25 mouse cellular contexts compared by ENCODE assay signal in the genomic region with DNA sequence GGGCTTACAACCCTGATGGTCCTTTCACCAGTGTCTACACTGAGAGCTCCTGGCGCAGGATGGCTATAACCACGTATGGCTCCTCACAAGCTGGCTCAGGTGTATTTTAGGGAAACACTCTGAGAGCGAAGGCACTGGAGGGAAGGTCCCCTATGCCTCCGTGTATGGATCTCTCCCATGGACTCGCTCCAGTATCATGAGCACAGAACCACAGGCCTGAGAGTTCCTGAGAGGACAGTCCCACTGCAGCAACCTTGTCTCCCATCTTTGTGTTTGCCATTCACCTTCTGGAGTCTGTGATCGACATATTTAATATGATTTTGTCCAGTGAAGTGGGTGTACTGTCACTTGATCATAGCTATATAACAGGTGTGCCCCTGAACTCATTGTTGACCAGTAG. TPM values are rescaled to one million over a fixed set of nuclear protein-coding genes. Genes with fewer than 3 reads are reported as not detected.
DNase-seq lines count a peak whose midpoint lies in the region; TF ChIP-seq lines count a peak whose summit lies in the region.
"Had no signal": no experiment of that assay in that cellular context is flagged by ENCODE, and none has a peak within 500 bp of the region (broad histone marks: within the 10 kb centered on the region; RNA-seq: fewer than 3 reads in every experiment).

No protein-coding gene starts in this region.

- H3K4me2 ChIP-seq in myocyte (ENCODE audit: low read depth): peak overlapping the region; percentile 1
- H3K4me2 ChIP-seq: embryonic facial prominence, embryonic 15.5 days; forebrain, embryonic 13.5 days; heart, embryonic 12.5 days; limb, embryonic 12.5 days; liver, embryonic 15.5 days; lung, embryonic 14.5 days had no signal

- intact Hi-C loops in heart, adult 2 months (cut with DNase I): no loop called here
- intact Hi-C loops in heart, postnatal 14 days (cut with DNase I): loop anchor here (2.0 to 5.0 kb wide), 2 partner anchors 13 to 77 kb away; no protein-coding TSS in a partner anchor
- intact Hi-C loops in left cerebral cortex, adult 2 months (cut with DNase I): loop anchor here (5.0 kb wide), 1 partner anchor 77 kb away; no protein-coding TSS in a partner anchor
- intact Hi-C loops in left cerebral cortex, postnatal 36 days (cut with DNase I): no loop called here

- peak overlapping the region; percentile 74 for H3K27ac ChIP-seq in heart, adult 2 months
- H3K27ac ChIP-seq in left cerebral cortex, adult 2 months: peak overlapping the region; percentile 76; the same call in 1 of the 2 replicates
- H3K27ac ChIP-seq: embryonic facial prominence, embryonic 10.5 days; embryonic facial prominence, embryonic 15.5 days; forebrain, embryonic 13.5 days; limb, embryonic 12.5 days; liver, embryonic 15.5 days had no signal

- H3K79me2 ChIP-seq in heart, adult 2 months (replicated peaks; ENCODE audit: control insufficient read depth, insufficient read depth, low read length): peaks cover 18% of the 10 kb centered on the region
- peaks cover 100% of the 10 kb centered on the region for H3K79me2 ChIP-seq in myocyte (ENCODE audit: control insufficient read depth, insufficient read depth)

- H3ac ChIP-seq in myocyte (ENCODE audit: control insufficient read depth, insufficient read length): no peak overlapping the region

- no peak overlapping the region for H3K4me3 ChIP-seq in heart, adult 2 months
- H3K4me3 ChIP-seq in left cerebral cortex, adult 2 months: no peak overlapping the region
- no peak overlapping the region for H3K4me3 ChIP-seq in myocyte
- H3K4me3 ChIP-seq: embryonic facial prominence, embryonic 10.5 days; embryonic facial prominence, embryonic 15.5 days; forebrain, embryonic 13.5 days; heart, embryonic 12.5 days; limb, embryonic 12.5 days; liver, embryonic 15.5 days had no signal

- TF ChIP-seq CTCF in heart, adult 2 months (IDR thresholded peaks at IDR 0.05): no peak
- TF ChIP-seq CTCF in left cerebral cortex, adult 2 months (IDR thresholded peaks at IDR 0.05): no peak

- no peak for TF ChIP-seq POLR2A in heart, adult 2 months (IDR thresholded peaks at IDR 0.05; ENCODE audit: insufficient read depth, low read depth, low read length)
- peak; percentile 18 for TF ChIP-seq POLR2A in myocyte (IDR thresholded peaks at IDR 0.05; ENCODE audit: insufficient read length, low read depth)

- H3K27me3 ChIP-seq in heart, adult 2 months (ENCODE audit: control insufficient read depth, insufficient read depth, low read length): no peaks in the 10 kb centered on the region
- no peaks in the 10 kb centered on the region for H3K27me3 ChIP-seq in myocyte (ENCODE audit: control insufficient read depth, insufficient read depth, insufficient read length)
- H3K27me3 ChIP-seq: CH12.LX; embryonic facial prominence, embryonic 15.5 days; forebrain, embryonic 13.5 days; liver, embryonic 15.5 days had no signal

- TF ChIP-seq EP300 in heart, adult 2 months (IDR thresholded peaks at IDR 0.05; ENCODE audit: insufficient read depth, low read depth, low read length): no peak

- peaks cover 47% of the 10 kb centered on the region for H3K36me3 ChIP-seq in heart, adult 2 months (ENCODE audit: control insufficient read depth, insufficient read depth, low read length)
- peaks cover 80% of the 10 kb centered on the region for H3K36me3 ChIP-seq in myocyte (ENCODE audit: control insufficient read depth, insufficient read depth)
- H3K36me3 ChIP-seq: embryonic facial prominence, embryonic 10.5 days; liver, embryonic 15.5 days had no signal

- peaks cover 51% of the 10 kb centered on the region for H3K4me1 ChIP-seq in heart, adult 2 months (ENCODE audit: control insufficient read depth, insufficient read depth, low read length)
- H3K4me1 ChIP-seq: liver, embryonic 15.5 days had no signal

- DNase-seq in adrenal gland, postnatal 25 days: peak; percentile 1
- DNase-seq in adrenal gland, postnatal 14 days: no peak
- DNase-seq in heart, adult 2 months: no peak
- no peak for DNase-seq in heart, postnatal 14 days
- DNase-seq in left cerebral cortex, adult 2 months (ENCODE audit: extremely low spot score in 1 of 2, low spot score in 2 of 2): no peak
- no peak for DNase-seq in left cerebral cortex, postnatal 36 days (ENCODE audit: low spot score in 2 of 2)
- no peak for DNase-seq in right cerebral cortex, postnatal 25 days
- DNase-seq: heart, adult 18-20 months; kidney, adult 18-20 months; kidney, postnatal 36 days; layer of hippocampus, postnatal 36 days; lung, embryonic 14.5 days; lung, postnatal 14 days; midbrain, embryonic 14.5 days had no signal

- WGBS in heart, adult 2 months: 76% methylated on average over 6 of the region's 6 CpGs

- no peak overlapping the region for H3K9ac ChIP-seq in heart, adult 2 months (ENCODE audit: low read depth, low read length)
- H3K9ac ChIP-seq: embryonic facial prominence, embryonic 15.5 days; forebrain, embryonic 13.5 days; heart, embryonic 12.5 days; limb, embryonic 12.5 days; liver, embryonic 15.5 days; lung, embryonic 14.5 days had no signal

TF ChIP-seq in myocyte, 11 proteins besides CTCF, POLR2A, EP300 and RAD21:
- TF ChIP-seq E2F4 (IDR thresholded peaks at IDR 0.05; ENCODE audit: insufficient read depth) (no peak), POLR2AphosphoS2 (IDR thresholded peaks at IDR 0.05; ENCODE audit: insufficient read length, low read depth) (peak; percentile 58)

RNA-seq across cellular contexts. Expression of gene Ppara, which starts 45.3 kb away (rescaled TPM):
- 28.5 and 42.3 TPM in 2 replicates for total RNA-seq in adrenal gland, postnatal 25 days (2021)
- total RNA-seq in adrenal gland, postnatal 14 days (2021): 63.3 and 84.9 TPM in 2 replicates
- total RNA-seq in heart, adult 2 months (2021): 10 to 100 TPM; 53.1 to 60.7 TPM
- polyA plus RNA-seq in heart, adult 2 months (2012; rRNA removed): 12.9 and 25.4 TPM in 2 replicates
- 10 to 100 TPM; 50.7 to 60.1 TPM for total RNA-seq in heart, postnatal 14 days (2021)
- total RNA-seq in left cerebral cortex, adult 2 months (2021): 1 to 10 TPM; 3.6 TPM
- 1 to 10 TPM; 4.6 to 4.9 TPM for total RNA-seq in left cerebral cortex, postnatal 36 days (2021)
- polyA plus RNA-seq in myocyte (2012; fragmentation: generic; extraction: Trizol): 0.12 TPM
- total RNA-seq: CH12.LX; hematopoietic stem cell, adult 5-6 weeks; monocyte, adult 5-6 weeks had no signal
- polyA plus RNA-seq: inflammation-experienced regulatory T-cells, adult 6 months had no signal

Comparison
In these comparisons a context has a peak if more than half of its experiments do, and no peak if none do; other contexts are left out.
1. intact Hi-C loops: an anchor here in heart, postnatal 14 days (2.0 to 5.0 kb wide) and left cerebral cortex, adult 2 months (5.0 kb wide); none called in heart, adult 2 months and left cerebral cortex, postnatal 36 days.